Mouse (Mus musculus) cerebellum, adult 2 months (tissue): ENCODE results near the gene Timp3.

Experiments
- CTCF ChIP-seq: fragments of 200-500 bp; IDR thresholded peaks from 2 replicates; pipeline ENCODE4 v1.5.1; 2011; ENCODE audit warnings: low read depth, mild to moderate bottlenecking, control low read depth, low read length, moderate library complexity, borderline replicate concordance; ENCODE audit not compliant: insufficient read depth
- POLR2A ChIP-seq: fragments of 200-500 bp; IDR thresholded peaks from 2 replicates; pipeline ENCODE4 v1.6.1; 2011; ENCODE audit warnings: low read length, control low read depth, borderline replicate concordance; ENCODE audit not compliant: insufficient read depth

DNA sequence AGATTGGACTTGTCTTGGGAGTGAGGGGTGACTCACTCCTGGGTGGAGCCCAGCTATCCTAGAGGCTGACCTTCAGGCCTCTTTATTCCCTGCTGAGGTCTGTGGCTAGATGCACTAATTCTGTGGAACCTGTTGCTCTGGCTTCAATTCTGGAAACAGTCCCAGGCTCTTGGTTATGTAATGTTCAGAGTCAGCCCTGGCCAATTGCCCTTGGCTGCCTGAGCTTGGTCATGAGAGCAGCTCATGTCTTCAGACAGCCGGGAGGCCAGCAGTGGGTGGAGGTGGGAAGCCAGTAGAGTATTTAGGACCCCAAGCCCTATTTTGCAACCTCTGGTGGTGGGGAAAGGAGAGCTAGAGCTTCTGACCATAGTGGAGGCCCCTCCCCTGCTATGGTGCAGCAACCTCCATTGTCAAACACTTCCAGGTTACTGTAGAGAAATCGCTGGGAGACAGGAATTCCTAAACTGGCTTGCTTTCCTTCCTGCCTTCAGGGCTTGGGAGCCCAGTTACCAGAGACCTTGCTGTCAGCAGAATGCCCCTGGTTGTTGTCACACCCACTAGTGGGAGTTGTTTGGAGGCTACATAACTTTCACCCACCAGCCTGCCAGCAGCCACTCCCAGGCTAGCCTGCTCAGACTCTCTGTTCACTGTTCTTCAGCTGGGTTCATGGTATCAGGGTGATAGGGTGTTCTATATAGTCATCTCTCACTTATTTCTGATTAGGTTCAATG is 39.6 kb downstream of the Timp3 start:
- TF ChIP-seq POLR2A (0 out of 2 replicates have a peak, but pooled peaks have one; percentile 22), CTCF (no peak)
